Mouse (Mus musculus) small intestine, adult 2 months (tissue): ENCODE measurements around the gene Lcn4. TPM values are rescaled to one million over a fixed set of nuclear protein-coding genes. Genes with fewer than 3 reads are reported as not detected.

Experiments
- H3K27ac ChIP-seq: fragments of 200-500 bp; 2 replicates; pipeline ENCODE4 v1.5.1; 2012; ENCODE audit warnings: low read depth, low read length, control low read depth, inconsistent platforms; ENCODE audit not compliant: insufficient read depth
- H3K27me3 ChIP-seq: fragments of 200-500 bp; 2 replicates; pipeline ENCODE4 v1.6.1; 2012; ENCODE audit warnings: mild to moderate bottlenecking, moderate library complexity, low read length, inconsistent platforms; ENCODE audit not compliant: control insufficient read depth, insufficient read depth
- H3K36me3 ChIP-seq: fragments of 200-500 bp; 2 replicates; pipeline ENCODE4 v1.6.1; 2012; ENCODE audit warnings: mild to moderate bottlenecking, low read length, control low read depth, inconsistent platforms; ENCODE audit not compliant: control insufficient read depth, insufficient read depth
- H3K4me1 ChIP-seq: fragments of 200-500 bp; 2 replicates; pipeline ENCODE4 v1.6.1; 2012; ENCODE audit warnings: low read length, inconsistent platforms, mixed read lengths; ENCODE audit not compliant: control insufficient read depth, insufficient read depth, insufficient read length
- H3K4me3 ChIP-seq: fragments of 200-500 bp; 2 replicates; pipeline ENCODE4 v1.5.1; 2012; ENCODE audit warnings: low read depth, mild to moderate bottlenecking, control low read depth, inconsistent platforms, low read length, moderate library complexity
- CTCF ChIP-seq: fragments of 200-500 bp; IDR thresholded peaks from 2 replicates; pipeline ENCODE4 v1.5.1; 2012; ENCODE audit warnings: low read depth, mild to moderate bottlenecking, control low read depth, inconsistent platforms, low read length, moderate library complexity, mixed read lengths; ENCODE audit not compliant: insufficient replicate concordance, insufficient read length; ENCODE audit errors: extremely low read depth
- POLR2A ChIP-seq: fragments of 200-500 bp; IDR thresholded peaks from 2 replicates; pipeline ENCODE4 v1.6.1; 2012; ENCODE audit warnings: low read depth, mild to moderate bottlenecking, control low read depth, inconsistent platforms, low read length, moderate library complexity
- WGBS: fragments of 180-500 bp; shearing (Covaris S2); methylation state at CpG from one replicate; pipeline ENCODE4 v1.1.7; 2018; 5-methylcytosine and 5-hydroxymethylcytosine counted together
- polyA plus RNA-seq: library from polyadenylated mRNA; depleted of rRNA; stranded (reverse); fragments of >200 nt; gene quantifications from 2 replicates; pipeline ENCODE4 v1.2.3, GENCODE M21; 2012

Gene Lcn4
- polyA plus RNA-seq, 1 experiment = not detected

- TF ChIP-seq POLR2A (peak; percentile 89), CTCF (peak; percentile 98)
- Histone ChIP-seq H3K4me3 (peak overlapping the region; percentile 81), H3K4me1 (peaks cover 21% of the 10 kb centered on the region), H3K27ac (peak overlapping the region; percentile 57), H3K36me3 (peaks cover 27% of the 10 kb centered on the region), H3K27me3 (no peaks in the 10 kb centered on the region)
- 7% methylated on average over 49 of the region's 49 CpGs for WGBS
Measured at GRCm38 (mm10) chr2:26639838-26640830, 30.9 kb downstream of the Lcn4 start.

GRCm38 (mm10) chr2:26639083-26639482 lies 32.0 kb downstream of the Lcn4 start:
- H3K36me3 ChIP-seq = peaks cover 32% of the 10 kb centered on the region
- H3K27ac ChIP-seq = no peak overlapping the region
- H3K27me3 ChIP-seq = no peaks in the 10 kb centered on the region
- peaks cover 18% of the 10 kb centered on the region for H3K4me1 ChIP-seq
- peak; percentile 60; the same call in 1 of the 2 replicates for TF ChIP-seq CTCF
- no peak for TF ChIP-seq POLR2A
- H3K4me3 ChIP-seq = peak overlapping the region; percentile 81
- 5% methylated on average over 8 of the region's 8 CpGs for WGBS

GRCm38 (mm10) chr2:26638572-26638971 lies 32.5 kb downstream of the Lcn4 start:
- Histone ChIP-seq H3K4me3 (peak overlapping the region; percentile 26), H3K27me3 (no peaks in the 10 kb centered on the region), H3K27ac (no peak overlapping the region), H3K4me1 (peaks cover 17% of the 10 kb centered on the region), H3K36me3 (peaks cover 32% of the 10 kb centered on the region)
- TF ChIP-seq CTCF (no peak), POLR2A (no peak)
- WGBS = 46% methylated on average over 5 of the region's 5 CpGs

- no peak overlapping the region for H3K27ac ChIP-seq
- 62% methylated on average over 5 of the region's 5 CpGs for WGBS
- H3K4me1 ChIP-seq = peaks cover 17% of the 10 kb centered on the region
- H3K36me3 ChIP-seq = peaks cover 32% of the 10 kb centered on the region
- no peaks in the 10 kb centered on the region for H3K27me3 ChIP-seq
- no peak for TF ChIP-seq POLR2A
- TF ChIP-seq CTCF = no peak
- no peak overlapping the region for H3K4me3 ChIP-seq
Measured at GRCm38 (mm10) chr2:26638039-26638438, 33.0 kb downstream of the Lcn4 start.

- no peak for TF ChIP-seq CTCF
- TF ChIP-seq POLR2A = no peak
- Histone ChIP-seq H3K4me1 (peaks cover 15% of the 10 kb centered on the region), H3K36me3 (peaks cover 32% of the 10 kb centered on the region), H3K4me3 (no peak overlapping the region), H3K27ac (no peak overlapping the region), H3K27me3 (no peaks in the 10 kb centered on the region)
- WGBS = 84% methylated on average over 4 of the region's 4 CpGs
Measured at GRCm38 (mm10) chr2:26637316-26637932, 33.7 kb downstream of the Lcn4 start.

GRCm38 (mm10) chr2:26636325-26636635 lies 34.8 kb downstream of the Lcn4 start:
- Histone ChIP-seq H3K27me3 (no peaks in the 10 kb centered on the region), H3K4me3 (no peak overlapping the region), H3K36me3 (peaks cover 32% of the 10 kb centered on the region), H3K4me1 (peaks cover 10% of the 10 kb centered on the region), H3K27ac (no peak overlapping the region)
- TF ChIP-seq POLR2A = no peak
- TF ChIP-seq CTCF = no peak
- 46% methylated on average over 2 of the region's 2 CpGs for WGBS
